Mouse (Mus musculus): ENCODE data around the gene Tspan13. TPM values are rescaled to one million over a fixed set of nuclear protein-coding genes. Genes with fewer than 3 reads are reported as not detected.

The Tspan13 gene
- polyA plus RNA-seq, 1 experiment, result 12.0 TPM

- H3K27me3 ChIP-seq (ENCODE audit: control insufficient read depth, insufficient read depth, low read length), result no peaks in the 10 kb centered on the region
- TF ChIP-seq CTCF (IDR thresholded peaks at IDR 0.05; ENCODE audit: control insufficient read depth, insufficient read depth, insufficient replicate concordance, low read depth, low read length) (no peak), POLR2A (IDR thresholded peaks at IDR 0.05; ENCODE audit: control insufficient read depth, low read depth, low read length) (no peak)
- H3K4me3 ChIP-seq (ENCODE audit: control insufficient read depth, low read depth, low read length), result no peak overlapping the region
- H3K4me1 ChIP-seq (ENCODE audit: control insufficient read depth, insufficient read depth, low read length), result peaks cover 3% of the 10 kb centered on the region
- no peak overlapping the region for H3K27ac ChIP-seq (ENCODE audit: control insufficient read depth, insufficient read depth, low read depth, low read length)
- no peaks in the 10 kb centered on the region for H3K36me3 ChIP-seq (ENCODE audit: control insufficient read depth, insufficient read depth, low read length)
Observed at GRCm38 (mm10) chr12:35979625-35980024, 62.7 kb downstream of the Tspan13 start.

- Histone ChIP-seq H3K4me1 (ENCODE audit: control insufficient read depth, insufficient read depth, low read length) (peaks cover 3% of the 10 kb centered on the region), H3K27ac (ENCODE audit: control insufficient read depth, insufficient read depth, low read depth, low read length) (no peak overlapping the region), H3K36me3 (ENCODE audit: control insufficient read depth, insufficient read depth, low read length) (no peaks in the 10 kb centered on the region), H3K27me3 (ENCODE audit: control insufficient read depth, insufficient read depth, low read length) (no peaks in the 10 kb centered on the region), H3K4me3 (ENCODE audit: control insufficient read depth, low read depth, low read length) (no peak overlapping the region)
- TF ChIP-seq POLR2A (IDR thresholded peaks at IDR 0.05; ENCODE audit: control insufficient read depth, low read depth, low read length), result no peak
- TF ChIP-seq CTCF (IDR thresholded peaks at IDR 0.05; ENCODE audit: control insufficient read depth, insufficient read depth, insufficient replicate concordance, low read depth, low read length), result no peak
Observed at GRCm38 (mm10) chr12:35977633-35978246, 64.6 kb downstream of the Tspan13 start.

- no peak overlapping the region for H3K4me3 ChIP-seq (ENCODE audit: control insufficient read depth, low read depth, low read length)
- TF ChIP-seq POLR2A (IDR thresholded peaks at IDR 0.05; ENCODE audit: control insufficient read depth, low read depth, low read length) (no peak), CTCF (IDR thresholded peaks at IDR 0.05; ENCODE audit: control insufficient read depth, insufficient read depth, insufficient replicate concordance, low read depth, low read length) (no peak)
- no peaks in the 10 kb centered on the region for H3K27me3 ChIP-seq (ENCODE audit: control insufficient read depth, insufficient read depth, low read length)
- no peaks in the 10 kb centered on the region for H3K36me3 ChIP-seq (ENCODE audit: control insufficient read depth, insufficient read depth, low read length)
- no peak overlapping the region for H3K27ac ChIP-seq (ENCODE audit: control insufficient read depth, insufficient read depth, low read depth, low read length)
- no peaks in the 10 kb centered on the region for H3K4me1 ChIP-seq (ENCODE audit: control insufficient read depth, insufficient read depth, low read length)
Observed at GRCm38 (mm10) chr12:35975898-35976297, 66.4 kb downstream of the Tspan13 start.

- TF ChIP-seq CTCF (IDR thresholded peaks at IDR 0.05; ENCODE audit: control insufficient read depth, insufficient read depth, insufficient replicate concordance, low read depth, low read length) (no peak), POLR2A (IDR thresholded peaks at IDR 0.05; ENCODE audit: control insufficient read depth, low read depth, low read length) (no peak)
- H3K4me3 ChIP-seq (ENCODE audit: control insufficient read depth, low read depth, low read length), result no peak overlapping the region
- H3K27ac ChIP-seq (ENCODE audit: control insufficient read depth, insufficient read depth, low read depth, low read length), result no peak overlapping the region
- H3K4me1 ChIP-seq (ENCODE audit: control insufficient read depth, insufficient read depth, low read length), result no peaks in the 10 kb centered on the region
- no peaks in the 10 kb centered on the region for H3K27me3 ChIP-seq (ENCODE audit: control insufficient read depth, insufficient read depth, low read length)
- H3K36me3 ChIP-seq (ENCODE audit: control insufficient read depth, insufficient read depth, low read length), result no peaks in the 10 kb centered on the region
Observed at GRCm38 (mm10) chr12:35966768-35967141, 75.5 kb downstream of the Tspan13 start.

GRCm38 (mm10) chr12:35966098-35966767 is 76.1 kb downstream of the Tspan13 start:
- no peaks in the 10 kb centered on the region for H3K36me3 ChIP-seq (ENCODE audit: control insufficient read depth, insufficient read depth, low read length)
- no peak overlapping the region for H3K27ac ChIP-seq (ENCODE audit: control insufficient read depth, insufficient read depth, low read depth, low read length)
- no peak for TF ChIP-seq CTCF (IDR thresholded peaks at IDR 0.05; ENCODE audit: control insufficient read depth, insufficient read depth, insufficient replicate concordance, low read depth, low read length)
- TF ChIP-seq POLR2A (IDR thresholded peaks at IDR 0.05; ENCODE audit: control insufficient read depth, low read depth, low read length), result no peak
- no peaks in the 10 kb centered on the region for H3K27me3 ChIP-seq (ENCODE audit: control insufficient read depth, insufficient read depth, low read length)
- H3K4me1 ChIP-seq (ENCODE audit: control insufficient read depth, insufficient read depth, low read length), result no peaks in the 10 kb centered on the region
- no peak overlapping the region for H3K4me3 ChIP-seq (ENCODE audit: control insufficient read depth, low read depth, low read length)

Other genes with a start within 250 kb of the Tspan13 start
- 1.9 and 2.2 TPM in 2 replicates for gene Agr3, start 116.9 kb downstream of the Tspan13 start, polyA plus RNA-seq (2012; rRNA removed)
- gene Agr2, start 49.6 kb downstream of the Tspan13 start, polyA plus RNA-seq (2012; rRNA removed), result 0.24 TPM in 1 of 2 replicates, not detected in the other
- gene Ankmy2, start 114.6 kb upstream of the Tspan13 start, polyA plus RNA-seq (2012; rRNA removed), result 1.3 and 1.4 TPM in 2 replicates
- 1.3 and 2.2 TPM in 2 replicates for gene Bzw2, start 115.6 kb upstream of the Tspan13 start, polyA plus RNA-seq (2012; rRNA removed)
- gene Lrrc72, start 210.9 kb upstream of the Tspan13 start, polyA plus RNA-seq (2012; rRNA removed), result 23.4 and 27.1 TPM in 2 replicates

Data from testis, adult 2 months (tissue).